Mouse (Mus musculus): ENCODE results near the gene Celf5. TPM values are rescaled to one million over a fixed set of nuclear protein-coding genes. Genes with fewer than 3 reads are reported as not detected.
A peak's percentile ranks its signal among the peaks of the same experiment; 100 is the strongest.

The Celf5 gene
- polyA plus RNA-seq, 1 experiment from 2014 or later, result 0.19 TPM

DNA sequence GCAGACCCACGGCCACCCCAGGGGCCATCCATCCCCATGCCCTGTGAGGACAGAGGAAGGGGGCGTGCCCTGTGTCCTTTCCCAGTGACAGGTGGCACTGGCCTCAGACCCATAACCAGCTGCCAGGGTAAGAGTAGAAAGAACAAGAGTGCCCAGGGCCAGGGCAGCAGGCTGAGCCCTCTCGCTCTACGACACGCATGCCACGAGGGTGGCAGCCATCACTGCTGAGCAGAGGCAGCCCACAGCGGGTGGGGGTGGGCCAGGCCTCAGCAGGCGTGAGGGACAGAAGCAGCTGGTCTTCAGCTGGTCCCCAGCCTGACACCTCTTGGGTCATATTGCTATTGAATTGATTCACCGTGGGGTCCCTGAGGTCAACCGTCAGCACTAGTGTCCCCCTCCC, 4.0 kb upstream of the Celf5 start:
- no peaks in the 10 kb centered on the region for H3K9me3 ChIP-seq (replicated peaks; ENCODE audit: control insufficient read depth, low read length)
- H3K27me3 ChIP-seq (ENCODE audit: control insufficient read depth, insufficient read depth, low read length), result peaks cover 14% of the 10 kb centered on the region
- 87% methylated on average over 10 of the region's 10 CpGs for WGBS (ENCODE audit: insufficient replicate concordance)
- no peak overlapping the region for H3K27ac ChIP-seq (ENCODE audit: low read depth, low read length)
- H3K36me3 ChIP-seq (ENCODE audit: control insufficient read depth, insufficient read depth, low read length), result peaks cover 39% of the 10 kb centered on the region
- H3K4me3 ChIP-seq (ENCODE audit: low read depth, low read length), result no peak overlapping the region
- no peak overlapping the region for H3K9ac ChIP-seq (ENCODE audit: low read depth, low read length)
- no peak overlapping the region for H3K4me2 ChIP-seq
- H3K4me1 ChIP-seq (ENCODE audit: control insufficient read depth, insufficient read depth, low read length), result peaks cover 6% of the 10 kb centered on the region; the same call in 1 of the 2 replicates
- ATAC-seq (replicated peaks; ENCODE audit: insufficient number of reproducible peaks, low FRiP score, low TSS enrichment), result no peak

DNA sequence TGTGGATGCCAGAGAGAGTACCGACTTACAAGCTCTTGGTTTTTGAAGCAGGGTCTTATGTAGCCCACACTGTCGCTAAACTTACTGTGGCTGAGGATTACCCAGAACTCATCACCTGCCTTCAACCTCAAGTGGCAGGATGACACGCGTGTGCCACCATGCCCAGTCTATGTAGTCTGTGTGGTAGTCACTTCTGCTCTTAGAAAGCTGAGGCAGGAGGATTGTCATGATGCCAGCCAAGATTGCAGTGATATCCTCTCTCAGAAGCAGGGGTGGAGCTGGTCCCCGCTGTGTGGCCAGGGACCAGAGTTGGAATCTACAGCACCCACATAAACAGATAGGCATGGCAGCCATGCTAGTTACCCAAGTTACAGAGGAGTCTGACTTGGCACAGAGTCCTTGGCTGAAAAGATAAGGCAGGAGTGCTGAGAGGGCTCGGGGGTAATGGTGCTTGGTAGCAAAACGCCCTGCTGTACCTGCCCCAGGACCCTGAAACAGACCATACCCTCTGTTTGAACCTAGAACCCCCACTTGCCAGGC, 3.0 kb upstream of the Celf5 start:
- ATAC-seq (replicated peaks; ENCODE audit: insufficient number of reproducible peaks, low FRiP score, low TSS enrichment), result no peak
- H3K27me3 ChIP-seq (ENCODE audit: control insufficient read depth, insufficient read depth, low read length), result peaks cover 23% of the 10 kb centered on the region
- 70% methylated on average over 7 of the region's 7 CpGs for WGBS (ENCODE audit: insufficient replicate concordance)

DNA sequence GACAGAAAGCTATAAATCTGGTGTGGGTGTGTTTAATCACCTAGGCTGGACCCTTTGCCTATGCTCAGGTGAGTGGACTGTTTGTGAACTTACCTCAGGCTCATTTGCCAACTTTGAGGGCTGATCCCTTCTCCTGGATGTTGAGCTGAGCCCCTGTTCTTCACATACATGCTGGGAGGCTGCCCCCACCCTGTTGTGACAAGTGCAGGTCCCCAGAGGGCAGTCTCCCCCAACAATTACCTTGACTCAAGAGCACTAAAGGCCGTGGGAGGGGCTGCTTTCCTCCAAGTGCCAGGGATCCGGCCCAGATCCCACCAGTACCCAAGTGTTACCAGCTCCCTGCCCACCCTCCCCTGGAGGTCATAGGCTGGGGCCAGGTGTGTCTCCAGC, 2.5 kb upstream of the Celf5 start:
- H3K4me1 ChIP-seq (ENCODE audit: control insufficient read depth, insufficient read depth, low read length), result peaks cover 6% of the 10 kb centered on the region; the same call in 1 of the 2 replicates
- H3K36me3 ChIP-seq (ENCODE audit: control insufficient read depth, insufficient read depth, low read length), result peaks cover 27% of the 10 kb centered on the region
- 23% methylated on average over 2 of the region's 2 CpGs for WGBS (ENCODE audit: insufficient replicate concordance)
- peaks cover 27% of the 10 kb centered on the region for H3K27me3 ChIP-seq (ENCODE audit: control insufficient read depth, insufficient read depth, low read length)
- no peak overlapping the region for H3K4me2 ChIP-seq
- H3K9ac ChIP-seq (ENCODE audit: low read depth, low read length), result no peak overlapping the region
- H3K27ac ChIP-seq (ENCODE audit: low read depth, low read length), result no peak overlapping the region
- ATAC-seq (replicated peaks; ENCODE audit: insufficient number of reproducible peaks, low FRiP score, low TSS enrichment), result no peak
- H3K4me3 ChIP-seq (ENCODE audit: low read depth, low read length), result no peak overlapping the region
- no peaks in the 10 kb centered on the region for H3K9me3 ChIP-seq (replicated peaks; ENCODE audit: control insufficient read depth, low read length)

More for the DNA sequence above, 3.0 kb upstream of the Celf5 start:
- H3K4me3 ChIP-seq (ENCODE audit: low read depth, low read length), result no peak overlapping the region
- H3K27ac ChIP-seq (ENCODE audit: low read depth, low read length), result no peak overlapping the region
- peaks cover 6% of the 10 kb centered on the region; the same call in 1 of the 2 replicates for H3K4me1 ChIP-seq (ENCODE audit: control insufficient read depth, insufficient read depth, low read length)
- H3K4me2 ChIP-seq, result no peak overlapping the region
- H3K36me3 ChIP-seq (ENCODE audit: control insufficient read depth, insufficient read depth, low read length), result peaks cover 29% of the 10 kb centered on the region
- H3K9me3 ChIP-seq (replicated peaks; ENCODE audit: control insufficient read depth, low read length), result no peaks in the 10 kb centered on the region
- no peak overlapping the region for H3K9ac ChIP-seq (ENCODE audit: low read depth, low read length)

DNA sequence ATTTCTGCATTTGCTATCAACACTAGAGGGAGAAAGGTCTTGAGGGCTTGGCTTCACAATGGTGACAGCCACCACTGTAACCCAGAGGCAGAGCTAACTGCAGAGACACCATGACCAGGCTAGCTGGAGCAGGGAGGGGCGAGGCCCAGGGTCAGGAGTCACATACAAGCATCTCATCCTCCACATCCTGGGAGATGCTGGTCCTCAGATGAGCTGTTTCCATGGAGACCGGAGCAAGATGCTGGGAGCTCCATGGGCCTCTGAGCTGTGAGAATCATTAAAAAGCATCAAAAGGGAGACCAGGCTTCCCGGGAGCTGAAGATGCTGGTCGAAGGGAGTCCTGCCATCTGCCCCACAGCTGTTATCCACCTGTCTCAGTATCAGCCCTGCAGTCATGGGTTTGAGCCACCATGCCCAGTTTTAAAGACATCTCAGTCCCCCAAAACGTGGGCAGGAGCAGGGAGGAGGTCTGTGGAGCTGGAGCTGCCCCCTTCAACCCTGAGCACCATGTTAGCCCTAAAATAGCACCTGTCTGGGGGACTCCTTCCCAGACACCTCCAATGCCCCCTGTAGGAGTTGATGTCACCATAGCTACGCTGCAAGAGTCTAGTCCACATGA, 2.0 kb upstream of the Celf5 start:
- Histone ChIP-seq H3K4me1 (ENCODE audit: control insufficient read depth, insufficient read depth, low read length) (peaks cover 6% of the 10 kb centered on the region; the same call in 1 of the 2 replicates), H3K27ac (ENCODE audit: low read depth, low read length) (no peak overlapping the region), H3K4me3 (ENCODE audit: low read depth, low read length) (no peak overlapping the region), H3K27me3 (ENCODE audit: control insufficient read depth, insufficient read depth, low read length) (peaks cover 27% of the 10 kb centered on the region), H3K4me2 (no peak overlapping the region), H3K9ac (ENCODE audit: low read depth, low read length) (no peak overlapping the region), H3K36me3 (ENCODE audit: control insufficient read depth, insufficient read depth, low read length) (peaks cover 23% of the 10 kb centered on the region), H3K9me3 (replicated peaks; ENCODE audit: control insufficient read depth, low read length) (no peaks in the 10 kb centered on the region)
- 67% methylated on average over 6 of the region's 6 CpGs for WGBS (ENCODE audit: insufficient replicate concordance)
- no peak for ATAC-seq (replicated peaks; ENCODE audit: insufficient number of reproducible peaks, low FRiP score, low TSS enrichment)

DNA sequence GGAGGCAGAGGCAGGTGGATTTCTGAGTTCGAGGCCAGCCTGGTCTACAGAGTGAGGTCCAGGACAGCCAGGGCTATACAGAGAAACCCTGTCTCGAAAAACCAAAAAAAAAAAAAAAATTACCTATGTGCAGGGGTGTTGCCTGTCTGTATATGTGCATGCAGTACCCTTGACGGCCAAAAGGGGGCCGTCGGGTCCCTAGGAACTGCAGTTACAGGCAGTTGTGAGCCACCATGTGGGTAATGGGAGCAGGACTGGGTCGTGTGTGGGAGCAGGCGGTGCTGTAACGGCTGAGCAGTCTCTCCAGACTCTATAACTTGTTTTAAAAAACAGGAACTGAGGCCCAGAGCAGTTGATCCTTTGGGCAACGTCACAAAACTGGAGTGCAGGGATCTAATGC, 1.5 kb upstream of the Celf5 start:
- WGBS (ENCODE audit: insufficient replicate concordance), result 16% methylated on average over 9 of the region's 9 CpGs
- no peak for ATAC-seq (replicated peaks; ENCODE audit: insufficient number of reproducible peaks, low FRiP score, low TSS enrichment)
- H3K9ac ChIP-seq (ENCODE audit: low read depth, low read length), result no peak overlapping the region
- peaks cover 27% of the 10 kb centered on the region for H3K27me3 ChIP-seq (ENCODE audit: control insufficient read depth, insufficient read depth, low read length)
- H3K9me3 ChIP-seq (replicated peaks; ENCODE audit: control insufficient read depth, low read length), result no peaks in the 10 kb centered on the region
- no peak overlapping the region for H3K4me3 ChIP-seq (ENCODE audit: low read depth, low read length)
- H3K27ac ChIP-seq (ENCODE audit: low read depth, low read length), result no peak overlapping the region
- no peak overlapping the region for H3K4me2 ChIP-seq
- H3K36me3 ChIP-seq (ENCODE audit: control insufficient read depth, insufficient read depth, low read length), result peaks cover 20% of the 10 kb centered on the region
- peaks cover 6% of the 10 kb centered on the region; the same call in 1 of the 2 replicates for H3K4me1 ChIP-seq (ENCODE audit: control insufficient read depth, insufficient read depth, low read length)

DNA sequence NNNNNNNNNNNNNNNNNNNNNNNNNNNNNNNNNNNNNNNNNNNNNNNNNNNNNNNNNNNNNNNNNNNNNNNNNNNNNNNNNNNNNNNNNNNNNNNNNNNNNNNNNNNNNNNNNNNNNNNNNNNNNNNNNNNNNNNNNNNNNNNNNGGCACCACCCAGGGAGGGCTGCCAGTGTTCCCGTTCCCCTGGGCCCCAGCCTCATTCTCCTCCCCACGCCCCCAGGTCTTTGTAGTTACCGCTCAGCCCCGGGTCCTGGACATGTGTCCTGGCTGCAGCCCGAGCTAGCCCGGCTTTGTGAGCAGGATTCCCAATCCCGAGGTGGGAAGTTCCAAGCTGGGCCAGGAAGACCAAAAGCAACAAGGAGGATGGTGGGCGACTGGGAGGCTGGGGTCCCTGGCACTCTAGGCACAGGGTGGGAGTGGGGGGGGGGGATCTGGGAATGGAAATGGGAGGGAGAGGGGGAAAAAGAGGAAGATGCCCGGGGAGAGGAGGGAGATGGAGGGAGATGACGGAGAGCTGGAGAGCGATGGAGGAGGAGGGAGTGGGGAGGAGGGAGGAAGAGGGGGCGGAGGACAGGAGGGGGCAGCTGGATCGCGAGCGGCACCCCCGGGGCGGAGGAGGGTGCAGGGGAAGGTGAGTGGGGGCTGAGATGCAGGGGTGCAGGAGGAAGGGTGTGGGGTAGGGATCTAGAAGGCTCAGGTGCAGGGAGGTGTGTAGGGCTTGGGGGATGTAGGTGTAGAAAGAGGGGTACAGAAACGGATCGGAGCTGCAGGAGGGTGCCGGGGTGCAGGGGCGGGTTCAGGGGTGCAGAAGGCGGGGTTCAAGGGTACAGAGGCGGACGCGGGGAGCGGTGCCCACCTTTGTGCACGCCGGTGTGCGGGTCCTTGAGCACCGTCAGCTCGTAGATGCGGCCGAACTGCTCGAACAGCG, 640 bp downstream of the Celf5 start:
- peak overlapping the region; percentile 85 for H3K4me2 ChIP-seq
- peak overlapping the region; percentile 44 for H3K4me3 ChIP-seq (ENCODE audit: low read depth, low read length)
- H3K9me3 ChIP-seq (replicated peaks; ENCODE audit: control insufficient read depth, low read length), result no peaks in the 10 kb centered on the region
- 5% methylated on average over 35 of the region's 35 CpGs for WGBS (ENCODE audit: insufficient replicate concordance)
- no peak overlapping the region for H3K27ac ChIP-seq (ENCODE audit: low read depth, low read length)
- peaks cover 5% of the 10 kb centered on the region; the same call in 1 of the 2 replicates for H3K36me3 ChIP-seq (ENCODE audit: control insufficient read depth, insufficient read depth, low read length)
- 0 out of 2 replicates have a peak, but pooled peaks have one; percentile 14 for ATAC-seq (replicated peaks; ENCODE audit: insufficient number of reproducible peaks, low FRiP score, low TSS enrichment)
- H3K9ac ChIP-seq (ENCODE audit: low read depth, low read length), result 0 out of 2 replicates have a peak overlapping the region, but pooled peaks have one; percentile 29
- peaks cover 6% of the 10 kb centered on the region; the same call in 1 of the 2 replicates for H3K4me1 ChIP-seq (ENCODE audit: control insufficient read depth, insufficient read depth, low read length)
- peaks cover 41% of the 10 kb centered on the region for H3K27me3 ChIP-seq (ENCODE audit: control insufficient read depth, insufficient read depth, low read length)

DNA sequence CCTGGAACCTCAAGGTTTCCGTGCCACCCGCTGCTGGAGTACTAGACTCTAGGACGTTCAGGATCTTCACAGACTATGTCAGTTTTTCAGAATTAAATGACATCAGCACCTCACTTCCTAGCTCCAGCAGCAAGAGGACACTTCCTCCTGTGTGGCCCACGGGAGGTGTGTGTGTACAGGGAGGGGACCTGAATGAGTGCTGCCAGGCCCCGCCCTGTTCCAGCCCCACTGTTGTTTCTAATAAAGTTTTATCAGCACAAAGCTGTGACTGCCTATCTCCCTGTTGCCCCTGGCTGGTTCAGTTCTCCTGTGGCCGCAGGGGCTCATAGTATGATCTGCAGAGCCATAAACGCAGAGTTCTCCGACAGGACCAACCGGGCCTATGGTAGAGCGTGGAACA, 8.0 kb downstream of the Celf5 start:
- no peak overlapping the region for H3K27ac ChIP-seq (ENCODE audit: low read depth, low read length)
- H3K36me3 ChIP-seq (ENCODE audit: control insufficient read depth, insufficient read depth, low read length), result no peaks in the 10 kb centered on the region
- H3K9me3 ChIP-seq (replicated peaks; ENCODE audit: control insufficient read depth, low read length), result no peaks in the 10 kb centered on the region
- no peak overlapping the region for H3K4me2 ChIP-seq
- H3K27me3 ChIP-seq (ENCODE audit: control insufficient read depth, insufficient read depth, low read length), result peaks cover 81% of the 10 kb centered on the region
- 68% methylated on average over 10 of the region's 10 CpGs for WGBS (ENCODE audit: insufficient replicate concordance)
- H3K4me1 ChIP-seq (ENCODE audit: control insufficient read depth, insufficient read depth, low read length), result no peaks in the 10 kb centered on the region
- H3K4me3 ChIP-seq (ENCODE audit: low read depth, low read length), result no peak overlapping the region
- no peak overlapping the region for H3K9ac ChIP-seq (ENCODE audit: low read depth, low read length)
- ATAC-seq (replicated peaks; ENCODE audit: insufficient number of reproducible peaks, low FRiP score, low TSS enrichment), result no peak

DNA sequence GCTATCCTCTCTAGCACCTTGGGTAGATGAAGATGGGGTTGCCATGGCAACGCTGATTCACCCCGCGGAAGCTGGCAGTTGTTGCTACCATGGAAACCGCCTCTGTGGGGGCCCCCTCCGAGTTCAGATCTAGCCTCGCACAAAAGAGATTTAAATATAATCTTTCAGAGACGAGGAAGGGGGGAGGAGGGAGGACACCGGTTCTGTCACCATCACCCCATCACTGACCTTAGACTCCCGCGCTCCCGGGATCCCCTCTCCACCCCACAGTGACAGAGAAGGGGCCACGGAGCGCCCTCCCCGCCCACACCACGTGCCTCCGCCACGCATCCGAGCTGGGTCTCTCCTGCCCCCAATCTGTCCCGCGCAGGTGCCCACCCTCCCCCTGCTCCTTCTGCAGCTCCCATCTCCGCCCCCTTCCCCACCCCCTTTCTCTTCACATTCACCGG, 9.5 kb downstream of the Celf5 start:
- ATAC-seq (replicated peaks; ENCODE audit: insufficient number of reproducible peaks, low FRiP score, low TSS enrichment), result no peak
- H3K9me3 ChIP-seq (replicated peaks; ENCODE audit: control insufficient read depth, low read length), result no peaks in the 10 kb centered on the region
- H3K4me1 ChIP-seq (ENCODE audit: control insufficient read depth, insufficient read depth, low read length), result no peaks in the 10 kb centered on the region
- 2% methylated on average over 22 of the region's 22 CpGs for WGBS (ENCODE audit: insufficient replicate concordance)
- H3K27me3 ChIP-seq (ENCODE audit: control insufficient read depth, insufficient read depth, low read length), result peaks cover 84% of the 10 kb centered on the region
- H3K4me2 ChIP-seq, result no peak overlapping the region
- no peaks in the 10 kb centered on the region for H3K36me3 ChIP-seq (ENCODE audit: control insufficient read depth, insufficient read depth, low read length)
- H3K9ac ChIP-seq (ENCODE audit: low read depth, low read length), result no peak overlapping the region
- no peak overlapping the region for H3K4me3 ChIP-seq (ENCODE audit: low read depth, low read length)
- no peak overlapping the region for H3K27ac ChIP-seq (ENCODE audit: low read depth, low read length)
